Mouse (Mus musculus) cerebral cortex, adult 2 months (tissue): Measurements from ENCODE around the gene Cap1.

Source experiments
- WGBS: fragments of 180-500 bp; shearing (Covaris S2); methylation state at CpG from one replicate; pipeline ENCODE4 v1.1.7; 2018; 5-methylcytosine and 5-hydroxymethylcytosine counted together

The Cap1 gene

GRCm38 (mm10) chr4:122887336-122887735 lies 1.5 kb upstream of the Cap1 start:
- WGBS: 75% methylated on average over 2 of the region's 2 CpGs

GRCm38 (mm10) chr4:122886579-122887254 lies 861 bp upstream of the Cap1 start:
- WGBS: 3% methylated on average over 19 of the region's 19 CpGs

GRCm38 (mm10) chr4:122884481-122885340 lies 1.1 kb downstream of the Cap1 start:
- WGBS: 1% methylated on average over 12 of the region's 12 CpGs

GRCm38 (mm10) chr4:122884051-122884450 lies 1.8 kb downstream of the Cap1 start:
- 7% methylated on average over 2 of the region's 2 CpGs for WGBS

- WGBS: 39% methylated on average over 3 of the region's 3 CpGs
Measured at GRCm38 (mm10) chr4:122883294-122883693, 2.6 kb downstream of the Cap1 start.

- 13% methylated on average over 3 of the region's 3 CpGs for WGBS
Measured at GRCm38 (mm10) chr4:122882544-122882943, 3.3 kb downstream of the Cap1 start.

GRCm38 (mm10) chr4:122878333-122879070 lies 7.4 kb downstream of the Cap1 start:
- 46% methylated on average over 2 of the region's 2 CpGs for WGBS

- WGBS: 66% methylated on average over 4 of the region's 4 CpGs
Measured at GRCm38 (mm10) chr4:122873512-122873911, 12.3 kb downstream of the Cap1 start.

GRCm38 (mm10) chr4:122873003-122873402 lies 12.9 kb downstream of the Cap1 start:
- 64% methylated on average over 5 of the region's 5 CpGs for WGBS

- 66% methylated on average over 2 of the region's 2 CpGs for WGBS
Measured at GRCm38 (mm10) chr4:122871989-122872388, 13.9 kb downstream of the Cap1 start.

- 56% methylated on average over 11 of the region's 11 CpGs for WGBS
Measured at GRCm38 (mm10) chr4:122871269-122871668, 14.6 kb downstream of the Cap1 start.

GRCm38 (mm10) chr4:122870741-122871140 lies 15.1 kb downstream of the Cap1 start:
- 39% methylated on average over 5 of the region's 5 CpGs for WGBS

GRCm38 (mm10) chr4:122868041-122868440 lies 17.8 kb downstream of the Cap1 start:
- 45% methylated on average over 1 of the region's 1 CpGs for WGBS

- 85% methylated on average over 4 of the region's 4 CpGs for WGBS
Measured at GRCm38 (mm10) chr4:122861836-122862235, 24.0 kb downstream of the Cap1 start.

- 55% methylated on average over 6 of the region's 6 CpGs for WGBS
Measured at GRCm38 (mm10) chr4:122859096-122859674, 26.7 kb downstream of the Cap1 start.

GRCm38 (mm10) chr4:122857909-122858308 lies 27.9 kb downstream of the Cap1 start:
- 27% methylated on average over 2 of the region's 2 CpGs for WGBS

- 75% methylated on average over 4 of the region's 4 CpGs for WGBS
Measured at GRCm38 (mm10) chr4:122854770-122855169, 31.1 kb downstream of the Cap1 start.

- WGBS: 38% methylated on average over 2 of the region's 2 CpGs
Measured at GRCm38 (mm10) chr4:122853691-122854090, 32.2 kb downstream of the Cap1 start.

- 62% methylated on average over 13 of the region's 13 CpGs for WGBS
Measured at GRCm38 (mm10) chr4:122848150-122848621, 37.7 kb downstream of the Cap1 start.

GRCm38 (mm10) chr4:122838416-122838815 lies 47.4 kb downstream of the Cap1 start:
- 15% methylated on average over 1 of the region's 1 CpGs for WGBS

GRCm38 (mm10) chr4:122837994-122838393 lies 47.9 kb downstream of the Cap1 start:
- WGBS: 69% methylated on average over 2 of the region's 2 CpGs
